Mouse (Mus musculus) CD4-positive helper T cell, adult 2 months (primary cell): ENCODE results near the gene Itga3.

Source experiments
- DNase-seq: peaks from one replicate; pipeline ENCODE4 v3.0.0-alpha.2; 2012; ENCODE audit warnings: low read depth, missing footprints, low spot score

Itga3 gene

GRCm38 (mm10) chr11:95071266-95071665, 5.3 kb downstream of the Itga3 start:
- DNase-seq = no peak

GRCm38 (mm10) chr11:95070140-95071107, 6.2 kb downstream of the Itga3 start:
- DNase-seq = no peak

GRCm38 (mm10) chr11:95069226-95069957, 7.2 kb downstream of the Itga3 start:
- no peak for DNase-seq

- no peak for DNase-seq
Measured at GRCm38 (mm10) chr11:95056768-95057501, 19.7 kb downstream of the Itga3 start.

GRCm38 (mm10) chr11:95053062-95053461, 23.5 kb downstream of the Itga3 start:
- DNase-seq = no peak

- peak; percentile 66 for DNase-seq
Measured at GRCm38 (mm10) chr11:95046980-95047680, 29.5 kb downstream of the Itga3 start.

- DNase-seq = no peak
Measured at GRCm38 (mm10) chr11:95044185-95044870, 32.3 kb downstream of the Itga3 start.

- DNase-seq = no peak
Measured at GRCm38 (mm10) chr11:95043608-95044007, 33.0 kb downstream of the Itga3 start.

- no peak for DNase-seq
Measured at GRCm38 (mm10) chr11:95043060-95043459, 33.5 kb downstream of the Itga3 start.

GRCm38 (mm10) chr11:95042096-95042495, 34.5 kb downstream of the Itga3 start:
- peak; percentile 59 for DNase-seq

- DNase-seq = peak; percentile 91
Measured at GRCm38 (mm10) chr11:95041139-95041609, 35.4 kb downstream of the Itga3 start, which contains the start of gene Pdk2. TSS of gene Pdk2 (minus strand) at chr11:95041354.

- DNase-seq = no peak
Measured at GRCm38 (mm10) chr11:95040491-95041138, 36.0 kb downstream of the Itga3 start.

GRCm38 (mm10) chr11:95039766-95040165, 36.8 kb downstream of the Itga3 start:
- DNase-seq = no peak

- no peak for DNase-seq
Measured at GRCm38 (mm10) chr11:95038818-95039655, 37.6 kb downstream of the Itga3 start.

- DNase-seq = no peak
Measured at GRCm38 (mm10) chr11:95038156-95038817, 38.3 kb downstream of the Itga3 start.

- no peak for DNase-seq
Measured at GRCm38 (mm10) chr11:95037306-95037705, 39.3 kb downstream of the Itga3 start.

GRCm38 (mm10) chr11:95036521-95036920, 40.1 kb downstream of the Itga3 start:
- DNase-seq = no peak

- DNase-seq = no peak
Measured at GRCm38 (mm10) chr11:95034902-95035301, 41.7 kb downstream of the Itga3 start.
